Mouse (Mus musculus): ENCODE measurements around the gene Ocln. TPM values are rescaled to one million over a fixed set of nuclear protein-coding genes. Genes with fewer than 3 reads are reported as not detected.

Ocln gene
- polyA plus RNA-seq (2014; fragmentation: Nextera tagmentation; extraction: Ambion mirVana), result 7.1 and 7.4 TPM in 2 replicates

GRCm38 (mm10) chr13:100552369-100553041 is at the start of gene Ocln:
Ocln (minus strand) TSS chr13:100552718.
- Histone ChIP-seq H3K9ac (ENCODE audit: low read depth, low read length) (peak within 1 kb of the TSS; percentile 57), H3K4me3 (ENCODE audit: low read depth, low read length) (peak within 1 kb of the TSS; percentile 53), H3K27ac (replicated peaks; ENCODE audit: low read depth, low read length) (peak within 1 kb of the TSS; percentile 19), H3K9me3 (ENCODE audit: control insufficient read depth, low read length) (no peaks in the 10 kb centered on the region), H3K27me3 (replicated peaks; ENCODE audit: control insufficient read depth, insufficient read depth, low read length) (peaks cover 46% of the 10 kb centered on the region), H3K36me3 (ENCODE audit: control insufficient read depth, insufficient read depth, low read length) (no peaks in the 10 kb centered on the region), H3K4me2 (ENCODE audit: low read depth, low read length) (peak within 1 kb of the TSS; percentile 99), H3K4me1 (ENCODE audit: control insufficient read depth, insufficient read depth, low read length) (peaks cover 5% of the 10 kb centered on the region; the same call in 1 of the 2 replicates)
- DNase-seq (ENCODE audit: low spot score), result peak; percentile 42
- WGBS, result under 1% methylated on average over 36 of the region's 45 CpGs
- ATAC-seq (ENCODE audit: low read depth), result peak; percentile 79

- Histone ChIP-seq H3K27ac (replicated peaks; ENCODE audit: low read depth, low read length) (no peak overlapping the region), H3K4me1 (ENCODE audit: control insufficient read depth, insufficient read depth, low read length) (no peaks in the 10 kb centered on the region), H3K4me2 (ENCODE audit: low read depth, low read length) (no peak overlapping the region), H3K4me3 (ENCODE audit: low read depth, low read length) (no peak overlapping the region), H3K9ac (ENCODE audit: low read depth, low read length) (no peak overlapping the region), H3K27me3 (replicated peaks; ENCODE audit: control insufficient read depth, insufficient read depth, low read length) (no peaks in the 10 kb centered on the region), H3K36me3 (ENCODE audit: control insufficient read depth, insufficient read depth, low read length) (no peaks in the 10 kb centered on the region), H3K9me3 (ENCODE audit: control insufficient read depth, low read length) (no peaks in the 10 kb centered on the region)
- DNase-seq (ENCODE audit: low spot score) (no peak), ATAC-seq (ENCODE audit: low read depth) (no peak)
- 54% methylated on average over 8 of the region's 8 CpGs for WGBS
Observed at GRCm38 (mm10) chr13:100601034-100601433, 48.5 kb upstream of the Ocln start.

GRCm38 (mm10) chr13:100600317-100600716 is 47.8 kb upstream of the Ocln start:
- 79% methylated on average over 12 of the region's 12 CpGs for WGBS
- Histone ChIP-seq H3K9me3 (ENCODE audit: control insufficient read depth, low read length) (no peaks in the 10 kb centered on the region), H3K27me3 (replicated peaks; ENCODE audit: control insufficient read depth, insufficient read depth, low read length) (no peaks in the 10 kb centered on the region), H3K36me3 (ENCODE audit: control insufficient read depth, insufficient read depth, low read length) (no peaks in the 10 kb centered on the region), H3K4me3 (ENCODE audit: low read depth, low read length) (no peak overlapping the region), H3K4me1 (ENCODE audit: control insufficient read depth, insufficient read depth, low read length) (no peaks in the 10 kb centered on the region), H3K4me2 (ENCODE audit: low read depth, low read length) (no peak overlapping the region), H3K9ac (ENCODE audit: low read depth, low read length) (no peak overlapping the region), H3K27ac (replicated peaks; ENCODE audit: low read depth, low read length) (no peak overlapping the region)
- DNase-seq (ENCODE audit: low spot score) (no peak), ATAC-seq (ENCODE audit: low read depth) (no peak)

GRCm38 (mm10) chr13:100597284-100597683 is 44.8 kb upstream of the Ocln start:
- Histone ChIP-seq H3K9ac (ENCODE audit: low read depth, low read length) (no peak overlapping the region), H3K9me3 (ENCODE audit: control insufficient read depth, low read length) (no peaks in the 10 kb centered on the region), H3K4me1 (ENCODE audit: control insufficient read depth, insufficient read depth, low read length) (no peaks in the 10 kb centered on the region), H3K4me3 (ENCODE audit: low read depth, low read length) (no peak overlapping the region), H3K27ac (replicated peaks; ENCODE audit: low read depth, low read length) (no peak overlapping the region), H3K36me3 (ENCODE audit: control insufficient read depth, insufficient read depth, low read length) (no peaks in the 10 kb centered on the region), H3K27me3 (replicated peaks; ENCODE audit: control insufficient read depth, insufficient read depth, low read length) (no peaks in the 10 kb centered on the region), H3K4me2 (ENCODE audit: low read depth, low read length) (no peak overlapping the region)
- ATAC-seq (ENCODE audit: low read depth) (no peak), DNase-seq (ENCODE audit: low spot score) (no peak)
- 76% methylated on average over 9 of the region's 9 CpGs for WGBS

GRCm38 (mm10) chr13:100595552-100595885 is 43.0 kb upstream of the Ocln start:
- H3K27ac ChIP-seq (replicated peaks; ENCODE audit: low read depth, low read length), result no peak overlapping the region
- H3K36me3 ChIP-seq (ENCODE audit: control insufficient read depth, insufficient read depth, low read length), result no peaks in the 10 kb centered on the region
- no peak overlapping the region for H3K9ac ChIP-seq (ENCODE audit: low read depth, low read length)
- DNase-seq (ENCODE audit: low spot score) (no peak), ATAC-seq (ENCODE audit: low read depth) (no peak)
- 83% methylated on average over 3 of the region's 3 CpGs for WGBS
- no peaks in the 10 kb centered on the region for H3K9me3 ChIP-seq (ENCODE audit: control insufficient read depth, low read length)
- no peak overlapping the region for H3K4me2 ChIP-seq (ENCODE audit: low read depth, low read length)
- no peak overlapping the region for H3K4me3 ChIP-seq (ENCODE audit: low read depth, low read length)
- H3K27me3 ChIP-seq (replicated peaks; ENCODE audit: control insufficient read depth, insufficient read depth, low read length), result no peaks in the 10 kb centered on the region
- no peaks in the 10 kb centered on the region for H3K4me1 ChIP-seq (ENCODE audit: control insufficient read depth, insufficient read depth, low read length)

GRCm38 (mm10) chr13:100594838-100595551 is 42.5 kb upstream of the Ocln start:
- Histone ChIP-seq H3K4me3 (ENCODE audit: low read depth, low read length) (no peak overlapping the region), H3K4me2 (ENCODE audit: low read depth, low read length) (no peak overlapping the region), H3K9me3 (ENCODE audit: control insufficient read depth, low read length) (no peaks in the 10 kb centered on the region), H3K9ac (ENCODE audit: low read depth, low read length) (no peak overlapping the region), H3K4me1 (ENCODE audit: control insufficient read depth, insufficient read depth, low read length) (no peaks in the 10 kb centered on the region), H3K27ac (replicated peaks; ENCODE audit: low read depth, low read length) (no peak overlapping the region), H3K36me3 (ENCODE audit: control insufficient read depth, insufficient read depth, low read length) (no peaks in the 10 kb centered on the region), H3K27me3 (replicated peaks; ENCODE audit: control insufficient read depth, insufficient read depth, low read length) (no peaks in the 10 kb centered on the region)
- ATAC-seq (ENCODE audit: low read depth) (no peak), DNase-seq (ENCODE audit: low spot score) (no peak)
- 66% methylated on average over 5 of the region's 5 CpGs for WGBS

GRCm38 (mm10) chr13:100594041-100594792 is 41.7 kb upstream of the Ocln start:
- 72% methylated on average over 11 of the region's 17 CpGs for WGBS
- H3K9me3 ChIP-seq (ENCODE audit: control insufficient read depth, low read length), result no peaks in the 10 kb centered on the region
- peak; percentile 44; the same call in 1 of the 2 replicates for ATAC-seq (ENCODE audit: low read depth)
- no peak overlapping the region; the same call in 1 of the 2 replicates for H3K27ac ChIP-seq (replicated peaks; ENCODE audit: low read depth, low read length)
- no peaks in the 10 kb centered on the region for H3K36me3 ChIP-seq (ENCODE audit: control insufficient read depth, insufficient read depth, low read length)
- no peaks in the 10 kb centered on the region for H3K4me1 ChIP-seq (ENCODE audit: control insufficient read depth, insufficient read depth, low read length)
- DNase-seq (ENCODE audit: low spot score), result peak; percentile 39
- H3K4me3 ChIP-seq (ENCODE audit: low read depth, low read length), result no peak overlapping the region
- no peak overlapping the region for H3K9ac ChIP-seq (ENCODE audit: low read depth, low read length)
- H3K4me2 ChIP-seq (ENCODE audit: low read depth, low read length), result 0 out of 2 replicates have a peak overlapping the region, but pooled peaks have one; percentile 3
- no peaks in the 10 kb centered on the region for H3K27me3 ChIP-seq (replicated peaks; ENCODE audit: control insufficient read depth, insufficient read depth, low read length)

- ATAC-seq (ENCODE audit: low read depth) (no peak), DNase-seq (ENCODE audit: low spot score) (no peak)
- no peaks in the 10 kb centered on the region for H3K27me3 ChIP-seq (replicated peaks; ENCODE audit: control insufficient read depth, insufficient read depth, low read length)
- H3K36me3 ChIP-seq (ENCODE audit: control insufficient read depth, insufficient read depth, low read length), result no peaks in the 10 kb centered on the region
- no peak overlapping the region for H3K4me2 ChIP-seq (ENCODE audit: low read depth, low read length)
- WGBS, result 81% methylated on average over 11 of the region's 12 CpGs
- H3K4me1 ChIP-seq (ENCODE audit: control insufficient read depth, insufficient read depth, low read length), result no peaks in the 10 kb centered on the region
- no peak overlapping the region for H3K4me3 ChIP-seq (ENCODE audit: low read depth, low read length)
- H3K9me3 ChIP-seq (ENCODE audit: control insufficient read depth, low read length), result no peaks in the 10 kb centered on the region
- H3K9ac ChIP-seq (ENCODE audit: low read depth, low read length), result no peak overlapping the region
- H3K27ac ChIP-seq (replicated peaks; ENCODE audit: low read depth, low read length), result no peak overlapping the region
Observed at GRCm38 (mm10) chr13:100588646-100589045, 36.1 kb upstream of the Ocln start.
